Mouse (Mus musculus): ENCODE measurements around the gene Ccdc115.
"Not testable (repeated sequence)": the region's sequence is repeated elsewhere in the genome, so short reads cannot be mapped to it uniquely, and the experiment has no call there.

DNA sequence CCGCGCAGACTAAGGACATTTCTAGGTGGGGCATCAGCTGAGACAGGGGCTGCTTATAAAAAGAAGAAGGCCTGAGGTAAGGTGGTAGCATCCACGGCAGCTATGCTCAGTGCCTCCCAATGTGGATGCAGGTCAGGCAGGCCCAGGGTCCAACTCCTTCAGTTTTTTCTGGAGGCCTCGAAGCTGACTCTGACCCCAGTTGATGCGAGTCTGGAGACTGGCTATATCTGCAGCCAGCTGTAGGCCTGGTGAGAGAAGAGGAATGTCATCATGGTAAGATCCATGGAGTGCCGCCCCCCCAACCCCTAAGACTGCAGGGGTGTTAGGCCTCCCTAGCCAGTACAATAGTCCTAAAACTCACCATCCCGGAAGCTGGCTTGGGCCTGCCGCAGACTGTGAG, 2.1 kb downstream of the Ccdc115 start:
- TF ChIP-seq CTCF (IDR thresholded peaks at IDR 0.05; ENCODE audit: low read depth); EP300 (optimal IDR thresholded peaks at IDR 0.05): not testable (repeated sequence)

Data from stomach, postnatal 0 days (tissue).